Mouse (Mus musculus) urinary bladder, postnatal 10 days (tissue): Measurements from ENCODE around the gene Rptor.

Source experiments
- DNase-seq: peaks from one replicate; pipeline ENCODE4 v3.0.0; 2022; ENCODE audit warnings: low spot score

Rptor gene

GRCm38 (mm10) chr11:119934773-119935172 is 332.1 kb downstream of the Rptor start:
- no peak for DNase-seq

GRCm38 (mm10) chr11:119935457-119935856 is 332.8 kb downstream of the Rptor start:
- no peak for DNase-seq

GRCm38 (mm10) chr11:119936456-119936855 is 333.8 kb downstream of the Rptor start:
- DNase-seq, result no peak

- DNase-seq, result no peak
Observed at GRCm38 (mm10) chr11:119937216-119937615, 334.5 kb downstream of the Rptor start.

- no peak for DNase-seq
Observed at GRCm38 (mm10) chr11:119937772-119938502, 335.2 kb downstream of the Rptor start.

GRCm38 (mm10) chr11:119939073-119939710 is 336.5 kb downstream of the Rptor start:
- no peak for DNase-seq

GRCm38 (mm10) chr11:119939711-119940106 is 337.0 kb downstream of the Rptor start:
- no peak for DNase-seq

- DNase-seq, result no peak
Observed at GRCm38 (mm10) chr11:119940142-119940541, 337.4 kb downstream of the Rptor start.

GRCm38 (mm10) chr11:119941794-119942193 is 339.1 kb downstream of the Rptor start:
- no peak for DNase-seq

- DNase-seq, result no peak
Observed at GRCm38 (mm10) chr11:119942201-119942726, 339.6 kb downstream of the Rptor start.

GRCm38 (mm10) chr11:119942727-119943427 is 340.2 kb downstream of the Rptor start, which contains the start of gene Baiap2:
Baiap2 (plus strand) TSS chr11:119942763.
- peak; percentile 94 for DNase-seq

- DNase-seq, result no peak
Observed at GRCm38 (mm10) chr11:119943428-119943988, 340.8 kb downstream of the Rptor start.

- DNase-seq, result no peak
Observed at GRCm38 (mm10) chr11:119945343-119945742, 342.6 kb downstream of the Rptor start.

- DNase-seq, result no peak
Observed at GRCm38 (mm10) chr11:119947426-119947825, 344.7 kb downstream of the Rptor start.

- no peak for DNase-seq
Observed at GRCm38 (mm10) chr11:119947897-119948296, 345.2 kb downstream of the Rptor start.

GRCm38 (mm10) chr11:119948305-119948704 is 345.6 kb downstream of the Rptor start:
- DNase-seq, result no peak

GRCm38 (mm10) chr11:119948803-119949202 is 346.1 kb downstream of the Rptor start:
- no peak for DNase-seq
